Mouse (Mus musculus) gastrocnemius, adult 2 months (tissue): ENCODE measurements around the gene Larp1. TPM values are rescaled to one million over a fixed set of nuclear protein-coding genes. Genes with fewer than 3 reads are reported as not detected.
A peak's percentile ranks its signal among the peaks of the same experiment; 100 is the strongest.

Experiments
- DNase-seq: peaks from one replicate; pipeline ENCODE4 v3.0.0; 2022
- H3K27ac ChIP-seq: fragments of 200-600 bp; 2 replicates; pipeline ENCODE4 v1.8.1; 2022; ENCODE audit warnings: mild to moderate bottlenecking
- H3K4me3 ChIP-seq: fragments of 200-600 bp; 2 replicates; pipeline ENCODE4 v1.8.1; 2022; ENCODE audit warnings: mild to moderate bottlenecking, moderate library complexity
- CTCF ChIP-seq: fragments of 200-600 bp; IDR thresholded peaks from 2 replicates; pipeline ENCODE4 v1.8.1; 2022; ENCODE audit warnings: antibody characterized with exemption, mild to moderate bottlenecking, moderate library complexity
- intact Hi-C: fragments of 180-260 bp; cut with DNase I; formaldehyde crosslinking; loops from one replicate; pipeline ENCODE4 v1.15.1; 2025
- total RNA-seq, 2 experiments: library from RNA; stranded (reverse); gene quantifications; 2 replicates each; pipeline ENCODE4 v1.2.3; 2021

Gene Larp1
- total RNA-seq, 2 experiments from 2014 or later = 90.4 to 98.4 TPM

GRCm38 (mm10) chr11:57981083-57981809, 27.6 kb upstream of the Larp1 start:
- DNase-seq = no peak
- no peak for TF ChIP-seq CTCF
- intact Hi-C loops = no loop called here

DNA sequence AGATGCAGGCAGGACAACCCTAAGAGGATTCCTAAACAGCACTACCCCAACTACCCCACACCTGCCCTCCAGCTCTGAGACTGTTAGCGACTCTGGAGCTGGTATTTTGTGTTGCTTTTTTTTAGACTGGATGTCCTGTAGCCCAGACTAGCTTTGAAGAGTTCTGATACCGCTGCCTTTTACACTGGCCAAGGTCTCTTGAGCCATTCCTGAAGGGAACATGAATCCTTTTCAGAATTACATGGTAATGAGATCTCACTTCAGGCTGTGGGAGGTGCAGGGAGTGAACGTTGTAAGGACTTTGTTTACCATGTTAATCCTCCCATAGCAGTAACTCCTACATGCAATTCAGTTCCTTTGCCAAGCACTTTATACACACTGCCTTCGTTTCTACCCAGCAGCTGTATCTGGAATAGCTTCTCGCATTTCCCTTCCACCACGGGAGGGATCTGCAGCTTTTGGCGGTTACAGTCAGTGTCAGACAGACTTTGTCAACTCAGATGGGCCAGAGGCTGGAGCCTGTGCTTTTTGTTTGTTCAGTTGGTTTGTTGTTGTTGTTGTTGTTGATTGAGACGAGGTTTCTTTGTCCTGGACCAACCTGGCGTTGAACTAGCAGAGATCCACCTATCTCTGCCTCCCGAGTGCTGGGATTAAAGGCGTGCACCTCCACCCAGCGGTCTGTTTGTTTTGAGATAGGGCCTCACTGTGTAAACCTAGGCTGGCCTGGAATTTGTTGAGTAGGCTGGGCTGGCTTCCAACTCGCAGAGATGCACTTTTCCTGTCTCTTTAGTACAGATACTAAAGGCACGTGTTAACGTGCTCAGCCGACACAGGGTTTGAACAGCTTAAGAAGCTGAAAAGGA, 25.2 kb upstream of the Larp1 start:
- DNase-seq = no peak
- no peak overlapping the region for H3K4me3 ChIP-seq
- peak overlapping the region; percentile 57 for H3K27ac ChIP-seq
- intact Hi-C loops = no loop called here
- no peak for TF ChIP-seq CTCF

More at GRCm38 (mm10) chr11:57981083-57981809, 27.6 kb upstream of the Larp1 start:
- H3K4me3 ChIP-seq = no peak overlapping the region
- no peak overlapping the region for H3K27ac ChIP-seq

DNA sequence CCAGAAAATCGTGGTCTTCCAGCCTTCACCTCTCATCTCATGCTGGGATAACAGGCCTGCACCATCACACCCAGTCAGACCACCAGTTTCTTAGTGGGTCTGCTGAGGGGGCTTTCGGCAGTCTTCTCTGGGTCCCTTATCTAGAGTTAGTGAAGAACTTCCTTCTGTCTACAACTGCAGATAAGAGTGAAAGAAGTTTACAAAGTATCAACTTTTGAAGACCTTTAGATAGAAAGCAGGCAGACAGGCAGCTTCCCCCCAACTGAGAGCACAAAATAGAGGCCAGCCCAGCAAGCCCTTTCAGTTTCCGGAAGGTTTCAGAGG, 24.6 kb upstream of the Larp1 start:
- intact Hi-C loops = no loop called here
- TF ChIP-seq CTCF = no peak
- H3K4me3 ChIP-seq = no peak overlapping the region
- DNase-seq = no peak
- 0 out of 2 replicates have a peak overlapping the region, but pooled peaks have one; percentile 57 for H3K27ac ChIP-seq

DNA sequence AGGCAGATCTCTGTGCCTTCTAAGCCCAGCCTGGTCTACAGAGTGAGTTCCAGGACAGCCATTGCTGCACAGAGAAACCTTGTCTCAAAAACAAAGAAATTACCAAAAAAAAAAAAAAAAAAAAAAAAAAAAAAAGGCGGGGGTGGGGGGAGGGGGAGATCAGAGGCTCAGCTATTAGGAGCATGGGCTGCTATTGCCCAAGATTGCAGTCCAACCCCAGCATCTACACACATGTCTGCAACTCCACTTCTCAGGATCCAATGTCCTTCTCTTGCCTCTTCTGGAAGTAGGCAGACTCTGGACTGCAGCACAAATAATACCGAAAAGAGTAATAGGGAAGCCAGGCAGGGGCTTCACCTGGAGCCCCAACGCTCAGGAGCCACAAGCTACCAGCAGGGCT, 23.4 kb upstream of the Larp1 start:
- H3K27ac ChIP-seq = no peak overlapping the region
- DNase-seq = no peak
- no peak overlapping the region for H3K4me3 ChIP-seq
- no peak for TF ChIP-seq CTCF
- intact Hi-C loops = no loop called here

DNA sequence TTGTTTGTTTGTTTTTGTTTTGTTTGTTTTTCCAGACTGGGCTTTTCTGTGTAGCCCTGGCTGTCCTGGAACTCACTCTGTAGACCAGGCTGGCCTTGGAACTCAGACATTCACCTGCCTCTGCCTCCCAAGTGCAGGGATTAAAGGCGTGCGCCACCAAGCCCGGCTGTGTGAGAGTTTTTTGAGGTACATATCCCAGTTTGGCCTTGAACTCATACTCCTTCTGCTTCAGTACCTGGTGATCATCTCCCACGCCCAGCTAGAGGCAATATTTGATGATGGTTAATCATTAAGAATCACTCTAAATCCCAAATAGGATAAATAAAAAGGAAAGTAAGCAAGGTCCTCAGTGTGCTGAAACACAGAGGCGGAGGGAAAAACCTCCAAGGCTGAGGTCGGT, 22.8 kb upstream of the Larp1 start:
- Histone ChIP-seq H3K4me3 (no peak overlapping the region), H3K27ac (no peak overlapping the region)
- DNase-seq = no peak
- intact Hi-C loops = no loop called here
- no peak for TF ChIP-seq CTCF

DNA sequence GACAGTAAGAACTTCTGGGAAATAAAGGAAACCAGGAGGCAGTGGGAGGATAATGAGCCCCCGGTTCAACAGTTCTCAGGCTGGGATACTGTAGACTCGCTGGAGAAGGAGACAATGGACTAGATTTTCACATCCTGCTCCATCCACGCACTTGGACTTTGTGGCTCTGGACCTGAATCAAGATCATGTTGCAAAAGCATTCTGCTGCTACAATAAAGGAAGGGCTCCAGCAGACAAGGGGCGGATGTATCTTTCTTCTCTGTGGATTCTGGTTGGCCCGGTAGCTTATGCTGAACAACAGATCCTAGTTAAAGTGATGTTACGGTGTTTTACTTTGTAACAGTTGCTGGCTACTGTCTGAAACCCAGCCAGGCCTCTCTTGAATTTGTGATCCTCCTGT, 22.4 kb upstream of the Larp1 start:
- Histone ChIP-seq H3K27ac (no peak overlapping the region), H3K4me3 (no peak overlapping the region)
- intact Hi-C loops = no loop called here
- no peak for TF ChIP-seq CTCF
- DNase-seq = no peak

- intact Hi-C loops = no loop called here
- Histone ChIP-seq H3K27ac (no peak overlapping the region), H3K4me3 (no peak overlapping the region)
- TF ChIP-seq CTCF = no peak
- DNase-seq = no peak
These were observed 22.0 kb upstream of the Larp1 start for GRCm38 (mm10) chr11:57986861-57987260.

DNA sequence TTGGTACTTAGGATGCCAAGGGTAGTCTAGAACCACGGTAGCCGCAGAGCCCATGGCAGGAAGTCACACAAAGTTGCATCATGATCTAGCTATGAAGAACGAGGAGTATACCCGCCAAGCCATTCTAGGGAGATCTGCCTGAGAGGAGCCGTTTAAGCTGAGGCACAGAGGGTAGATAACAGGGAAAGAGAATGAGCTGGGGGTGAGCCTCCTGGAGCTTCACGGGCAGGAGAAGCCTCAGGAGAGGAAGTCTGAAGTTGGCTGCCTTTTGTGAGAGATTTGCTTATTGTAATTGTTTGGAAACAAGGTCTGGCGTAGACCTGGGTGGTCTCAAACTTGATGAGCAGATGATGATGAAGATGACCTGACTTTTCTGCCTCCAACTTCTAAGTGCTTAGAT, 10.7 kb upstream of the Larp1 start:
- TF ChIP-seq CTCF = no peak
- intact Hi-C loops = no loop called here
- H3K4me3 ChIP-seq = no peak overlapping the region
- DNase-seq = no peak
- peak overlapping the region; percentile 46; the same call in 1 of the 2 replicates for H3K27ac ChIP-seq

DNA sequence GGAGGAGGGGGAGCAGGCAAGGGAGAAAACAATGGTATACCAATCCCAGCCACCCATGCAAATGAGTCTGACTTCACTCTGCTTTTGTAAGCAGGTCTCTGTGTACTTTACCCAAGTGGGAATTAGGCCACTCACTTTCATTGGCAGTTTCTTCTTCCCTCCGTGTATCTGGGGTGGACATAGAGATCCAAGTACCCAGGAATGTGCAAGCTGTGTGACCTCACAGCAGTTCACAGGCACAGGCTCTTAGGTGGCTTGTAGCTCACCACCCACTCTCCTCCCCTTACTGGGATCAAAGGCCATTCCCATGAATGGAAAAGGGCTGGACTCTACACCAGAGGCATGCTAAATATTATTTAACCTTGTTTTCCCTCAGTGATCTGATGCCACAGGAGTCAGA, 10.0 kb upstream of the Larp1 start:
- intact Hi-C loops = no loop called here
- no peak for TF ChIP-seq CTCF
- Histone ChIP-seq H3K27ac (peak overlapping the region; percentile 46), H3K4me3 (no peak overlapping the region)
- peak; percentile 40 for DNase-seq

DNA sequence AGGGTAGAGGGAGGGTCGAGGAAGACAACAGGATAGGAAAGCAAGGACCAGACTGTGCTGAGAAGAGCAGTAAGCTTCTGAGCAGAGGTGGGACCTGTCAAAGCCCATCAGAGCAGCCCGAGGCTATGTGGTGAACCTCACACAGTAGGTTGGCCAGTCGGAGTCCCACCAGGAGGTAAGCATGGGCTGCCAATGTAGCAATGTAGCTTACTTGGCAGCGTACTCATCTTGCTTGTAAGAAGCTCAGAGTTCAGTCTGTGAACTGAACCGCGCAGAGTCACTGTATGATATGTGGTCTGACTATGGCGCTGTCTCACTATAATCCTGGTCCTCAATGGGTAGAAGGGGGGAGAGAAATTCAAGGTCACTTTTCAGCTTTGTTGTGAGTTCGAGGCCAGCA, 5.7 kb upstream of the Larp1 start:
- no peak for DNase-seq
- intact Hi-C loops = no loop called here
- TF ChIP-seq CTCF = no peak
- Histone ChIP-seq H3K4me3 (no peak overlapping the region), H3K27ac (no peak overlapping the region)

GRCm38 (mm10) chr11:58003734-58004133, 5.1 kb upstream of the Larp1 start:
- intact Hi-C loops = no loop called here
- Histone ChIP-seq H3K4me3 (no peak overlapping the region), H3K27ac (no peak overlapping the region)
- DNase-seq = no peak
- TF ChIP-seq CTCF = no peak

DNA sequence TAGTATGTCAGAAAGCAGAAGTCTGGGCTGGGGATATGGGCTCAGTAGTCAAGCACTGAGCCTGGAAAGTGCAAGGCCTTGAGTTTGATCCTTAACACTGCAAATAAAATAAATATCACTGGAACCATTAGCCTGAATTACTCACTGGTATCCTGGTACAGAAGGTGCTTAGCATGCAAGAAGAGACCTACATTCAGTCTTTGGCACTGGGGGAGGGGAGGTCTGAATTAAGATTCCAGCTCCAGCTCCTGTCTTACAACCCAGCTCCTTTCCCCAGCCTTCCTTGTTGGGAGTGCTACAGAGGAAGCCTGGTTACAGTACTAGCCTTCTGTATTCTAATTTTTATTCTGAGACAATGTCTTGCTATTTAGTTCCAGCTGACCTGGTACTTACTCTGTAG, 3.8 kb upstream of the Larp1 start:
- DNase-seq = no peak
- intact Hi-C loops = loop anchor here (5.0 kb wide), 1 partner anchor 97 kb away; the partner anchor contains the start of gene Cnot8
- TF ChIP-seq CTCF = no peak
- H3K4me3 ChIP-seq = no peak overlapping the region
- H3K27ac ChIP-seq = no peak overlapping the region

- TF ChIP-seq CTCF = no peak
- Histone ChIP-seq H3K4me3 (peak overlapping the region; percentile 93), H3K27ac (peak overlapping the region; percentile 93)
- intact Hi-C loops = loop anchor here (2.0 to 5.0 kb wide), 2 partner anchors 94 to 299 kb away; partner anchors contain the start of genes Cnot8 and Zfp692
- no peak for DNase-seq
These were observed 851 bp upstream of the Larp1 start for GRCm38 (mm10) chr11:58008013-58008412.
